Mouse (Mus musculus) E14TG2a.4 (cell line): Measurements from ENCODE around the gene Prr7.

Source experiments
- CTCF ChIP-seq: conservative IDR thresholded peaks from 2 replicates; pipeline ENCODE4 v1.5.1; 2014; ENCODE audit warnings: low read length
- NANOG ChIP-seq: IDR thresholded peaks from 2 replicates; pipeline ENCODE4 v1.6.1; 2014; ENCODE audit warnings: borderline replicate concordance, low read length, mixed read lengths
- POU5F1 ChIP-seq: IDR thresholded peaks from 2 replicates; pipeline ENCODE4 v1.6.1; 2014; ENCODE audit warnings: low read length, borderline replicate concordance

GRCm38 (mm10) chr13:55446483-55447105 lies 17.5 kb upstream of the Prr7 start:
- no peak for TF ChIP-seq CTCF
- no peak for TF ChIP-seq NANOG
- TF ChIP-seq POU5F1 = no peak
